Mouse (Mus musculus) natural killer cell, adult 2 months (primary cell): ENCODE measurements around the gene Mcts2.
"Not testable (repeated sequence)": the region's sequence is repeated elsewhere in the genome, so short reads cannot be mapped to it uniquely, and the experiment has no call there.

Source experiments
- DNase-seq, 2 experiments: peaks; one replicate each; pipeline ENCODE4 v3.0.0; 2022; ENCODE audit warnings: low spot score in 2 of 2

The Mcts2 gene

DNA sequence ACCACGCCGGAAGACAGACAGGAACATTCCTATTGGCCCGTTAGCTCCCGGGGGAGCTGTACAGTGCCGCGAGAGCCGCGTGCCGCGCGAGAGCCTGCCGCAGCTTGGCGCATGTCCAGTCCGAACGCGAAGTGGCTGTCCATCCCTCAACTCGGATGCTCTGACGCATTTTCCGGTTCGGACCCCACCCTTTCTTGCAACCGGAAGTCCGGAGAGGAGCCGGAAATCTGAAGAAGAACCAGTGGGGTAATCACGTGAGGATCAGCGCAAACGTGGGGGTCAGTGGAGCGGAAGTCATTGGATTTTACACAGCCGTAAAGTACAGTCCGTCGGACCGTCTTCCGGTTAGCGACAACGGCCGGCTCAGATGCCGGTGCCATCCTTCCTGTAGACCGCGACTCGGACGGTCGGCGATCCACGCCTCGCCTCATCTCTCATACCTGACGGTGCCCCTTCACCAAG lies at the start of gene Mcts2:
TSS of gene Mcts2 (plus strand) at position 230 of the 462 bp plus-strand sequence.
- DNase-seq, result no peak

DNA sequence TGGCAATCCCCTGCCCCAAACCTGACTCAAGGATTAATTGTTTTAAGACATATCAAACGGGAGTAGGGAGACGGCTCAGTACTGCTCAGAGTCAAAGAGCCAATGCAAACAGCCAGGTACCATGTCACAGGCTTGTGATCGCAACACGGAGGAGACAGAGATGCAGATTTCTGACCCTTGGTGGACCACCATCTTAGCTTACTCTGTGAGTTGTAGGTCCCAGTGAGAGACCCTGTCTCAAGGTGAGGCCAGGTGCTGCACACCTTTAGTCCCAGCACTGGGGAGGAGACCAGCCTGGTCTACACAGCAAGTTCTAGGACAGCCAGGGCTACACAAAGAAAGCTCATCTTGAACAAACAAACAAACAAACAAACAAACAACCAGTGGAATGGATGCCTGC lies 49.5 kb upstream of the Mcts2 start:
- no peak for DNase-seq

DNA sequence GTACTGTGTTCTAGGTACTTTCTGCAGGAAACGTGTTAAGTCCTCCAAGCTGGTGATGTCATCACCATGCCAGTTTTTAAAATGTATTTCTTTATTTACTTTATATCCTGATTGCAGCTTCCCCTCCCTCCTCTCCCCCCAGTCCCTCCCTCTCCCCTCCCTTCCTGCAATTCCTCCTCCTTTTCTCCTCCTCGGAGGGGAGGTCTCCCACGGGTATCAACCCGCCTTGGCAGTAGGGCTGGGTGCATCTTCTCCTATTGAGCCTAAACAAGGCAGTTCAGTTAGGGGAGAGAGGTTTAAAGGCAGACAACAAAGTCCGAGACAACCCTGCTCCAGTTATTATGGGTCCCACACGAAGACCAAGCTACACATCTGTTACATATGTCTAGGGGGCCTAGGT lies 48.0 kb upstream of the Mcts2 start:
- no peak for DNase-seq

- no peak for DNase-seq
Observed at GRCm38 (mm10) chr2:152639406-152640113, 47.3 kb upstream of the Mcts2 start.

GRCm38 (mm10) chr2:152652901-152653620 lies 33.8 kb upstream of the Mcts2 start:
- DNase-seq, result no peak

- DNase-seq, result no peak
Observed at GRCm38 (mm10) chr2:152653874-152654715, 32.7 kb upstream of the Mcts2 start.

GRCm38 (mm10) chr2:152657398-152657797 lies 29.4 kb upstream of the Mcts2 start:
- DNase-seq, result no peak

GRCm38 (mm10) chr2:152661163-152661562 lies 25.7 kb upstream of the Mcts2 start:
- DNase-seq, result no peak

DNA sequence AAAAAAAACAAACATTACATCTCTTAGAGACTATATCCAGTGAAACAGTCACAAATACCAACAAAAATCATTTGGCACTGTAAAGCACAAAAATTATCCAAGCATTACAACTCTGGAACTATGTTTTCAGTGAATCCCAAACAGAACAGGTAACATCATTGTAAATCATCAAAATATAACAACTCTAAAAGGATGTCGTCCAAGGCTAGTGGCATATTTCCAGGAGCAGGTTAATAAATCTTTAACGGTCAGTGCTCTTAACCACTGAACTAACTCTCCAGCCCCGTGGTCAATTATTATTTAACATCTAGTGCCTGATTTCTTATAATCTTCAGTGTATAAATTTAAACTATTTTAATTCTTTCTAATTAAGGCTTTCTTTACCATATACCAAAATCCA lies 20.6 kb upstream of the Mcts2 start:
- not testable (repeated sequence) for DNase-seq

DNA sequence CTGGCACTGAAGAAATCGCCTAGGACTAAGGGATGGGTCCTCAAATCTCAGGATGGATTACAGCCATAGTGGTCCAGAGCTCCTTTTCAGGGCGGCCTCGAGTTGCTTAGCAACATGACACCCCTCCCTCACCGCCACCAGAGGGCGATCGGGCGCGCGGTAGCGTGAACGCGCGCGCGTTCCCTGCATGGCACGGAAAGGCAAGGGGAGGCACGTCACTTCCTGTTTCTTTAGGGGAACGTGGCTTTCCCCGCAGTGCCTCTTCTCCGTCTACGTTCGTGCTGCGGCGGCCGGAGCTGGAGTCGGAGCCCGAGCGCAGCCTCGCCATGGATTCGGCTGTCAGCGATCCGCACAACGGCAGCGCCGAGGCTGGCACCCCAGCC lies 17.6 kb upstream of the Mcts2 start, which contains the start of gene H13:
TSS of gene H13 (plus strand) at position 206 of the 383 bp plus-strand sequence.
- peak; percentile 88 to 92 for DNase-seq

GRCm38 (mm10) chr2:152669639-152670484 lies 17.0 kb upstream of the Mcts2 start:
- DNase-seq, result peak in 1 of 2 experiments; percentile 8

- peak; percentile 17 to 52 for DNase-seq
Observed at GRCm38 (mm10) chr2:152670983-152671641, 15.7 kb upstream of the Mcts2 start.

DNA sequence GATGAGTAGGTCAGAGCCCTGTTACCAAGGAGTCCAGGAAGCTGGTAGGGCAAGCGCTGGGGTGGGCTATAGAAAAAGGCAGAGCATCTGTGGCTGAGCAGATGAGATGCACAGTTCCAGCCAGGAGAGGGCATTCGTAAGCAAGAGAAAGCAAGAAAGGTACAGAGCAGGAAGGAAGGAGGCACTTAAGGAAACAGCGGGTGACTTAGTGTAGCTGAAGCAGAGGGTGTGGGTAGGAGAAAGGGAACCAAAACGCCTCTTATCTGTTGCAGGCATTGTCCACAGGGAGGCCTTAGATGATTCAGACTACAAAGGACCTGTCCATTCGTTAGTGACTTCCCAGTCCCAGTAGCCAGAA lies 15.2 kb upstream of the Mcts2 start:
- peak; percentile 35 to 54 for DNase-seq

- no peak for DNase-seq
Observed at GRCm38 (mm10) chr2:152672166-152672565, 14.7 kb upstream of the Mcts2 start.

DNA sequence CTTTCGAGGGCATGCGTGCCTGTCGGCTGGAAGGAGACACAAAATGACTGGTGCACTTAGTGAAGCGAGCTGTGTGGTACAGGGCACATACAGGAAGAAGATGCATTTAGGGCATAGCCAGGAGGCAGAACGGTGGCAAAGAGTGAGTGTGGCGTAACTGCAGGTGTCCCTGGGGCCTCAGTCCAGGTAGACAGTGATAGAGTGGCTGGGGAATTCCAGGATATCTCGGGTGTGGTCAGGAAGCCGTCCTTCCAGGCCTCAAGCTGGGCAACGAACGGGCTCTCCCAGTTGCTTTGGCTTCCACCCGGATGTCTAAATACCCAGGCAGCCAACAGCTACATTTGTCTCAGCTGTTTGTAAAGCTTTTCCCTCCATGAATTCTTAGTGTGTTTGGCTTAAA lies 12.7 kb upstream of the Mcts2 start:
- no peak for DNase-seq

GRCm38 (mm10) chr2:152675252-152675791 lies 11.5 kb upstream of the Mcts2 start:
- no peak for DNase-seq

- DNase-seq, result no peak
Observed at GRCm38 (mm10) chr2:152678302-152678701, 8.5 kb upstream of the Mcts2 start.

DNA sequence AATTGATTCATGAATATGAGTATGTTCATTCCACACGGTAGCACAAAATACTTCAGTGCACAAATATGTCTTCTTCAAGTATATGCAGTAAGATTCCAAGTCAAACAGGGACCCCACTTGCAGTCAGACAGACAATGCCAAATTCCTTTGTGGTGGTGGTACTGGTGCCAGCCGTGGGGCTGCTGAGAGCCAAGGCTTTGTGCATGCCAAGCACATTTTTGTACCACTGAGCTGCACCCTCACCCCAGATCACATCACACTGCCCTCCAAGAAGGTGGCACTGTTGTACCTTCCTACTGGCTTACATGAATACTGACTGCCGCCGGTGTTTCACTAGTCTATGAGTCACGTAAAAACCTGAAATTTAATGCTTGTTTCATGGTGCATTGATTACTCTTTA lies 7.9 kb upstream of the Mcts2 start:
- no peak for DNase-seq

GRCm38 (mm10) chr2:152679701-152680355 lies 7.0 kb upstream of the Mcts2 start:
- no peak for DNase-seq

DNA sequence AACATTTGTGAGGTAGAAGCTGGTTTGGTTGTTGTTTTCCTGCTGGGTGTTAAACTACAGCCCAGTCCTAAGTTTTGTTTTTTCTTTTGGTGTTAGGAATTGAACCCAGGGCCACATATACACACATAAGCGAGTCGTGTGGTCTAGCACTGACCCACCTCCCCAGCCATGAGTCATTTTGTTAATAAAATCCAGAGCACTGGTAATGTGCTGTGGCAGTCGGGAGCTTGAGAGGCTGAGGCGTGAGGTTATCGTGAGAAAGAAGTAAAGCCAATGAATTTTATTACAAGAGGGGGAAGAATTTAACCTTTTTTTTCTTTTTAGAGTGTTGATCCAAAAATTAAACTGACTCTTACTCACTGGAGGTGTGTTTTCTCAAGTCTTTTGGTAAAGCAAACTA lies 3.7 kb upstream of the Mcts2 start:
- DNase-seq, result no peak
